Mouse (Mus musculus): Measurements from ENCODE around the gene Plce1. TPM values are rescaled to one million over a fixed set of nuclear protein-coding genes. Genes with fewer than 3 reads are reported as not detected.

Plce1 gene
- polyA plus RNA-seq, 1 experiment, result 2.3 TPM

GRCm38 (mm10) chr19:38688741-38689507 lies 208.0 kb downstream of the Plce1 start:
- no peak overlapping the region for H3K4me3 ChIP-seq (ENCODE audit: insufficient read depth, low read depth, low read length)
- 94% methylated on average over 4 of the region's 4 CpGs for WGBS
- no peak for TF ChIP-seq POLR2A (IDR thresholded peaks at IDR 0.05; ENCODE audit: low read depth, low read length)
- no peak for TF ChIP-seq CTCF (conservative IDR thresholded peaks at IDR 0.05; ENCODE audit: insufficient read depth, insufficient read length, low read depth, low read length)

DNA sequence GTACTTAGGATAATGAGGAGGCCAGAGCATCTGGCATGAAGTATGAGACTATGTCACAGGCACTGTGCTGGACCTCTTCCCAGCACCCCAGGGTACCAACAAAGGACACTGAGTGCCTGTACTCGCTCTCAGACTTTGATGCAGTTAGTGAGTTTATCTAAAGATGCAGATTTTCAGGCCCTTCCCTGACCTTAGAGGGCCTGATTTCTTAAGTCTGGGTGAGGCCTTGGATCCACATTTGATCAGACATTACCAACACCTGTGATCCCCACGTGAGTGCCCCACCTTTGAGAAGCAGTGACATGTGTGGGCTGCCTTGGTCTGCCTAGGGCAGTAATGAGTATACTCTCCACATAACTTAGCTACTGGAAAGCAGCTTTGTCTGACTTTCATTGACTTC lies 209.4 kb downstream of the Plce1 start:
- H3K27me3 ChIP-seq (replicated peaks; ENCODE audit: control insufficient read depth, insufficient read depth, low read length), result no peaks in the 10 kb centered on the region
- DNase-seq, result peak; percentile 10
- no peak overlapping the region for H3K4me3 ChIP-seq (ENCODE audit: insufficient read depth, low read depth, low read length)
- WGBS, result 72% methylated on average over 2 of the region's 2 CpGs
- H3K36me3 ChIP-seq (ENCODE audit: control insufficient read depth, insufficient read depth, low read length), result no peaks in the 10 kb centered on the region
- H3K27ac ChIP-seq (ENCODE audit: insufficient read depth, low read depth, low read length), result no peak overlapping the region
- no peak for TF ChIP-seq POLR2A (IDR thresholded peaks at IDR 0.05; ENCODE audit: low read depth, low read length)
- TF ChIP-seq CTCF (conservative IDR thresholded peaks at IDR 0.05; ENCODE audit: insufficient read depth, insufficient read length, low read depth, low read length), result no peak
- peaks cover 15% of the 10 kb centered on the region for H3K4me1 ChIP-seq (ENCODE audit: control insufficient read depth, insufficient read depth, low read length)

More at GRCm38 (mm10) chr19:38688741-38689507, 208.0 kb downstream of the Plce1 start:
- Histone ChIP-seq H3K27ac (ENCODE audit: insufficient read depth, low read depth, low read length) (no peak overlapping the region), H3K4me1 (ENCODE audit: control insufficient read depth, insufficient read depth, low read length) (peaks cover 15% of the 10 kb centered on the region), H3K27me3 (replicated peaks; ENCODE audit: control insufficient read depth, insufficient read depth, low read length) (no peaks in the 10 kb centered on the region), H3K36me3 (ENCODE audit: control insufficient read depth, insufficient read depth, low read length) (no peaks in the 10 kb centered on the region)
- peak; percentile 35 for DNase-seq

DNA sequence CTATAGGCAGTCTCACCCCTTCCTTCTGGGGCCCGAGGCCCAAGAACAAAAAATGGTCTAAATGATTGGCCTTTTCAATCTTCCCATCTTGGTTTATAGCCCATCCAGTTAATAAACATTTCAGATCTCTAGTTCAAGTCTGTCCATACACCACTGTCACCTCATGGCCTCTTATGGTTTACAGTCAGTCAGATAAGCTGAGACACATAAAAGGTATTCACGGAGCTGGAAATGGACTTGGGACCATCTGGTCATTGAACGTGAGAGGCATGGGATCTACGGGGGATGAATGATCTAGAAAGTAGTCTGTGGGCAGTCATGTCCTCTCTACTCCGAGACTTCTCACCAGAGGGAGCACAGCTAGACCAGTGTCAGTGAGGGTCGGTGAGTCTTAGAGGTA lies 210.6 kb downstream of the Plce1 start:
- no peak overlapping the region for H3K27ac ChIP-seq (ENCODE audit: insufficient read depth, low read depth, low read length)
- TF ChIP-seq POLR2A (IDR thresholded peaks at IDR 0.05; ENCODE audit: low read depth, low read length) (no peak), CTCF (conservative IDR thresholded peaks at IDR 0.05; ENCODE audit: insufficient read depth, insufficient read length, low read depth, low read length) (no peak)
- no peaks in the 10 kb centered on the region for H3K36me3 ChIP-seq (ENCODE audit: control insufficient read depth, insufficient read depth, low read length)
- no peak for DNase-seq
- H3K4me1 ChIP-seq (ENCODE audit: control insufficient read depth, insufficient read depth, low read length), result peaks cover 9% of the 10 kb centered on the region; the same call in 1 of the 2 replicates
- no peak overlapping the region for H3K4me3 ChIP-seq (ENCODE audit: insufficient read depth, low read depth, low read length)
- no peaks in the 10 kb centered on the region for H3K27me3 ChIP-seq (replicated peaks; ENCODE audit: control insufficient read depth, insufficient read depth, low read length)
- WGBS, result 90% methylated on average over 6 of the region's 6 CpGs

DNA sequence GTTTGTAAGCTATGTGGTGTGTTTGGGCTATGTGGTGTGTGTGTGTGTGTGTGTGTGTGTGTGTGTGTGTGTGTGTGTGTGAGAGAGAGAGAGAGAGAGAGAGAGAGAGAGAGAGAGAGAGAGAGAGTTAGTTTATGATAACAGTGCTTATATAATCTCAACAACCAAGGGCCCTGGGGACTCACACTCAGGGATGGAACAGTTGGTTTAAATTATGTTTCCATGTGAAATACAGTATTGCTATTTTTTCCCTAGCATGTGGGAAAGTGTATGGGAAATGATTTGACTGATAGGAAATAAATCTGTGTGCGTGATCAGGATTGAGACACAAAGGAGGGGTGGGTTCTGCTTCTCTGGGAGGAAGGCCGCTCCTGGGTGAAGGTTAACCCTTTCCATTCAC lies 212.4 kb downstream of the Plce1 start:
- Histone ChIP-seq H3K36me3 (ENCODE audit: control insufficient read depth, insufficient read depth, low read length) (no peaks in the 10 kb centered on the region), H3K27ac (ENCODE audit: insufficient read depth, low read depth, low read length) (no peak overlapping the region), H3K4me1 (ENCODE audit: control insufficient read depth, insufficient read depth, low read length) (peaks cover 5% of the 10 kb centered on the region; the same call in 1 of the 2 replicates), H3K27me3 (replicated peaks; ENCODE audit: control insufficient read depth, insufficient read depth, low read length) (no peaks in the 10 kb centered on the region), H3K4me3 (ENCODE audit: insufficient read depth, low read depth, low read length) (no peak overlapping the region)
- TF ChIP-seq POLR2A (IDR thresholded peaks at IDR 0.05; ENCODE audit: low read depth, low read length) (no peak), CTCF (conservative IDR thresholded peaks at IDR 0.05; ENCODE audit: insufficient read depth, insufficient read length, low read depth, low read length) (no peak)
- DNase-seq, result no peak
- WGBS, result 62% methylated on average over 2 of the region's 2 CpGs

GRCm38 (mm10) chr19:38693769-38694168 lies 212.9 kb downstream of the Plce1 start:
- Histone ChIP-seq H3K36me3 (ENCODE audit: control insufficient read depth, insufficient read depth, low read length) (no peaks in the 10 kb centered on the region), H3K4me3 (ENCODE audit: insufficient read depth, low read depth, low read length) (no peak overlapping the region), H3K4me1 (ENCODE audit: control insufficient read depth, insufficient read depth, low read length) (peaks cover 5% of the 10 kb centered on the region; the same call in 1 of the 2 replicates), H3K27me3 (replicated peaks; ENCODE audit: control insufficient read depth, insufficient read depth, low read length) (no peaks in the 10 kb centered on the region), H3K27ac (ENCODE audit: insufficient read depth, low read depth, low read length) (no peak overlapping the region)
- TF ChIP-seq CTCF (conservative IDR thresholded peaks at IDR 0.05; ENCODE audit: insufficient read depth, insufficient read length, low read depth, low read length), result no peak
- no peak for TF ChIP-seq POLR2A (IDR thresholded peaks at IDR 0.05; ENCODE audit: low read depth, low read length)
- DNase-seq, result peak; percentile 77
- 58% methylated on average over 4 of the region's 4 CpGs for WGBS

GRCm38 (mm10) chr19:38701776-38702175 lies 220.9 kb downstream of the Plce1 start:
- WGBS, result 90% methylated on average over 8 of the region's 8 CpGs
- Histone ChIP-seq H3K4me1 (ENCODE audit: control insufficient read depth, insufficient read depth, low read length) (no peaks in the 10 kb centered on the region), H3K36me3 (ENCODE audit: control insufficient read depth, insufficient read depth, low read length) (no peaks in the 10 kb centered on the region), H3K27me3 (replicated peaks; ENCODE audit: control insufficient read depth, insufficient read depth, low read length) (no peaks in the 10 kb centered on the region), H3K4me3 (ENCODE audit: insufficient read depth, low read depth, low read length) (no peak overlapping the region), H3K27ac (ENCODE audit: insufficient read depth, low read depth, low read length) (no peak overlapping the region)
- TF ChIP-seq POLR2A (IDR thresholded peaks at IDR 0.05; ENCODE audit: low read depth, low read length) (no peak), CTCF (conservative IDR thresholded peaks at IDR 0.05; ENCODE audit: insufficient read depth, insufficient read length, low read depth, low read length) (no peak)
- DNase-seq, result no peak

GRCm38 (mm10) chr19:38704742-38705141 lies 223.8 kb downstream of the Plce1 start:
- H3K4me3 ChIP-seq (ENCODE audit: insufficient read depth, low read depth, low read length), result no peak overlapping the region
- no peaks in the 10 kb centered on the region for H3K4me1 ChIP-seq (ENCODE audit: control insufficient read depth, insufficient read depth, low read length)
- 38% methylated on average over 3 of the region's 3 CpGs for WGBS
- H3K36me3 ChIP-seq (ENCODE audit: control insufficient read depth, insufficient read depth, low read length), result no peaks in the 10 kb centered on the region
- TF ChIP-seq POLR2A (IDR thresholded peaks at IDR 0.05; ENCODE audit: low read depth, low read length) (no peak), CTCF (conservative IDR thresholded peaks at IDR 0.05; ENCODE audit: insufficient read depth, insufficient read length, low read depth, low read length) (no peak)
- no peaks in the 10 kb centered on the region for H3K27me3 ChIP-seq (replicated peaks; ENCODE audit: control insufficient read depth, insufficient read depth, low read length)
- no peak overlapping the region for H3K27ac ChIP-seq (ENCODE audit: insufficient read depth, low read depth, low read length)
- DNase-seq, result no peak

All from kidney, adult 2 months (tissue).